Mouse (Mus musculus) limb, embryonic 13.5 days (tissue): ENCODE measurements at regions not wholly inside any gene's neighbourhood (a gene's known extent, or its start where the extent isn't known, plus 50 kb on each side); places are given as distances from the start of the nearest gene placed in this dataset.

Experiments
- ATAC-seq: fragments of 200-750 bp; cut with Nextera tagmentation; 2 replicates; pipeline ENCODE4 v1.8.0; 2017; ENCODE audit warnings: low read depth, moderate number of reproducible peaks, moderate TSS enrichment; ENCODE audit not compliant: low FRiP score
- H3K27ac ChIP-seq: fragments of 300-500 bp; sonication (generic); 2 replicates; pipeline ENCODE4 v1.5.1; 2015; ENCODE audit warnings: inconsistent platforms, mild to moderate bottlenecking, moderate library complexity
- H3K27me3 ChIP-seq: fragments of 300-500 bp; sonication (generic); 2 replicates; pipeline ENCODE4 v1.6.1; 2015; ENCODE audit warnings: mild to moderate bottlenecking, inconsistent platforms
- H3K36me3 ChIP-seq: fragments of 300-500 bp; sonication (generic); 2 replicates; pipeline ENCODE4 v1.6.1; 2015; ENCODE audit warnings: inconsistent platforms, mild to moderate bottlenecking, moderate library complexity
- H3K4me1 ChIP-seq: fragments of 300-500 bp; sonication (generic); 2 replicates; pipeline ENCODE4 v1.6.1; 2015; ENCODE audit warnings: inconsistent platforms
- H3K4me2 ChIP-seq: fragments of 300-500 bp; sonication (generic); replicated peaks from 2 replicates; pipeline ENCODE4 v1.6.1; 2015; ENCODE audit warnings: inconsistent platforms, mild to moderate bottlenecking, moderate library complexity
- H3K4me3 ChIP-seq: fragments of 300-500 bp; sonication (generic); 2 replicates; pipeline ENCODE4 v1.5.1; 2015; ENCODE audit warnings: moderate library complexity, mild to moderate bottlenecking, inconsistent platforms
- H3K9ac ChIP-seq: fragments of 300-500 bp; sonication (generic); 2 replicates; pipeline ENCODE4 v1.6.1; 2015; ENCODE audit warnings: mild to moderate bottlenecking, inconsistent platforms
- H3K9me3 ChIP-seq: fragments of 300-500 bp; sonication (generic); 2 replicates; pipeline ENCODE4 v1.6.1; 2016; ENCODE audit warnings: inconsistent platforms
- WGBS: fragments of 180-500 bp; shearing (Covaris S2); methylation state at CpG from one replicate; pipeline ENCODE4 v1.1.7; 2015; 5-methylcytosine and 5-hydroxymethylcytosine counted together

DNA sequence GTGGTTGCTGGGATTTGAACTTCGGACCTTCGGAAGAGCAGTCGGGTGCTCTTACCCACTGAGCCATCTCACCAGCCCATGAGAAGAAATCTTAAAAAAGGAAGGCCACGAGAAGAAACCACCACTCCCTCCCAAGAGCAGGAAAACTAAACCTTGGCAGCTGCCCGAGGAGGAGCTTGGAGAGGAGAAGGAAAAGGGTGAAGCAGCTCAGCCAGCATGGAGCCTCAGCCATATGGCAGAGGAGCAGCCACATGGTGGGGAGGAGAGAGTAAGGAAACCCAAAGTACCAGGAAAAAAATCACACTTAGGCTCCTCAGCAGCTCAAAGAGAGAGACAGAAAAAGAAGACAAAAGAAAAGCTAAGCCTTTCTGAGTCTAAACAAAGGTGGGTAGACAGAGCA is 210.3 kb downstream of the Gm10260 start:
- Histone ChIP-seq H3K4me3 (no peak overlapping the region), H3K27me3 (no peaks in the 10 kb centered on the region), H3K36me3 (no peaks in the 10 kb centered on the region), H3K27ac (no peak overlapping the region), H3K4me2 (no peak overlapping the region), H3K9me3 (no peaks in the 10 kb centered on the region), H3K9ac (no peak overlapping the region), H3K4me1 (peaks cover 14% of the 10 kb centered on the region)
- ATAC-seq: no peak
- 88% methylated on average over 5 of the region's 5 CpGs for WGBS

DNA sequence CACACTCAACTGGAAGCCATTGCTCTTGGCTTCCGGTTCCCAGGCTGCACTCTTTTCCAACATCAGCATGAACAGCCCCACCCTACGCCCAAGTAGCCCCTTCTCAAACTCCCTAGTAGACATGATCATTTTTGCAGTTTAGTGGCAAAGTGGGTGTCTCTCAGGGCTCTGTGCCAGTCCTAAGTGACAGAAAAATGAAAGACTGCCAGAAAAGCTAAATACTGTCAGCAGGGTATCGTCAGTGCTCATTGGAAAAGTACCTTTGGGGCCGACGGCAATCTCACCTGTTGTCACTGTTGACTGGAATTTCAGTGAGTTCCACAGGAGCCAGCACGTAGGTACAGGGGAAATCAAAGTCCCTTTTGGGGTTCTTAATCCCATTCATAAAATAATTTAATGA is 211.0 kb downstream of the Gm10260 start:
- no peak overlapping the region for H3K4me2 ChIP-seq
- peak overlapping the region; percentile 58 for H3K27ac ChIP-seq
- peaks cover 14% of the 10 kb centered on the region for H3K4me1 ChIP-seq
- no peaks in the 10 kb centered on the region for H3K36me3 ChIP-seq
- no peak for ATAC-seq
- H3K4me3 ChIP-seq: no peak overlapping the region
- H3K9ac ChIP-seq: no peak overlapping the region
- WGBS: 90% methylated on average over 6 of the region's 6 CpGs
- no peaks in the 10 kb centered on the region for H3K9me3 ChIP-seq
- H3K27me3 ChIP-seq: no peaks in the 10 kb centered on the region

DNA sequence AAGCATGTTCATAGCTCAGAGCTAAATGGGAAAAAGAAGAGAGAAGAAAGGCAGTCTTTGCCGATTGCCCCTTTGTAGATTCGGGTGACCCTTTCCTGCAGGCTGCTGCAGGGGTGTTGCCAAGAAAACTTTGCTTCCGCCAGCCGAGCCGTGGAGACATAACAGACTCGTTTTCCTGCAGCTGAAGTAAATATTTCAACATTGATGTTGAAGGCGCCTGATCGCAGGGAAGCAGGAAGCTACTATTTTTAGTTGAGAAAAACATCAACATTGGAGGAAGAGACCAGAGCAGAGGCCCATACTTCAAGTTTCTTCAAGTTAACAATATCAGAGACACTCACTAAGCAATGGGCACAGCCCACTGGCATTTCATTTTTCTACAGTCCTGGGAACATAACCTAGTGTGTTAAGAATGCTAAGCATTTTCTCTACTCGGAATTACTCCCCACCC is 211.9 kb downstream of the Gm10260 start:
- ATAC-seq: no peak
- Histone ChIP-seq H3K4me2 (no peak overlapping the region), H3K27me3 (no peaks in the 10 kb centered on the region), H3K9me3 (no peaks in the 10 kb centered on the region), H3K4me1 (peaks cover 14% of the 10 kb centered on the region), H3K4me3 (no peak overlapping the region), H3K36me3 (no peaks in the 10 kb centered on the region), H3K9ac (no peak overlapping the region), H3K27ac (peak overlapping the region; percentile 58; the same call in 1 of the 2 replicates)
- 32% methylated on average over 9 of the region's 9 CpGs for WGBS

DNA sequence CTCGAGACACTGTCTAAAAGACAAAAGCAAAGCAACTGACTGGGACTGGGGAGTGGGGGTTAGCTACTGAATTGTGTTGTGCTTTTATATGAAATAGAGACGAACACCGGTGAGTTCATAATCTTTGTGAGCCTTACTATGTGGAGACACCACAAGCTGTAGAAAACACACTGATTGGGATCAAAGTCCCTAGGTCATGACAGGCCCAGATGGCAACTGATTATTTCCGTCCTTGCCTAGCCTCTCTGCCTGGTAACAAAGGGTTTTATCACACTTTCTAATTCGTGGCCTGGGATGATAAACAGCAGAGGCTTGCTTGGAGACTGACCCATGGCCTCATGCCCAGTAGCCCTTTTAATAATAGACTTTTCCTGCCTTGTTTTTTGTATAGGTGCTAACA is 213.5 kb downstream of the Gm10260 start:
- Histone ChIP-seq H3K9me3 (no peaks in the 10 kb centered on the region), H3K27ac (no peak overlapping the region), H3K4me3 (no peak overlapping the region), H3K4me2 (no peak overlapping the region), H3K4me1 (peaks cover 14% of the 10 kb centered on the region), H3K36me3 (no peaks in the 10 kb centered on the region), H3K9ac (no peak overlapping the region), H3K27me3 (no peaks in the 10 kb centered on the region)
- no peak for ATAC-seq
- WGBS: 60% methylated on average over 5 of the region's 5 CpGs

DNA sequence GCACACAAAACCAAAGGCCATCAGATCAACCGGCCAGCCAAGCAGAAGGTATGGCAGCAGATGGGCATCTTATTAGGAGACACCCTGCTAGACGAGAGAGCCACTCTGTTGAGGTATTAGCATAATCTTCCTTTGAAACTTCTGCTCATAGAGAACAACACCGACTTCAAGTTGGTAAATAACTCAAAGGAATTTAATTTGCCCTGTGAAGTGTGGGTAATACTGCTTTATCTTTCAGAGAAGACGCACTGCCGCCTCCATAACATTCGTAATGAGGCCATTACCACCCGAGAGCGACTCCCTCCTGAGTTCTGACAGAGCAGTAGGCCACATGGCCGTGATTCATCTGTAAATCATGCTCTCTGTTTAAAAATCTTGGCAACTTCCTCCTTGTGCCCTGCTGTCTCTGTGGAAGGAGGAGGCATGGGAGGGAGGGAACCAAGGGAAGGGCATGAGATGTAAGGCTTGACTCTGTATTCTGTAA is 214.4 kb downstream of the Gm10260 start:
- Histone ChIP-seq H3K4me3 (no peak overlapping the region), H3K4me1 (peaks cover 14% of the 10 kb centered on the region), H3K9me3 (no peaks in the 10 kb centered on the region), H3K36me3 (no peaks in the 10 kb centered on the region), H3K4me2 (no peak overlapping the region), H3K27ac (no peak overlapping the region), H3K27me3 (no peaks in the 10 kb centered on the region), H3K9ac (no peak overlapping the region)
- no peak for ATAC-seq
- WGBS: 50% methylated on average over 9 of the region's 9 CpGs

DNA sequence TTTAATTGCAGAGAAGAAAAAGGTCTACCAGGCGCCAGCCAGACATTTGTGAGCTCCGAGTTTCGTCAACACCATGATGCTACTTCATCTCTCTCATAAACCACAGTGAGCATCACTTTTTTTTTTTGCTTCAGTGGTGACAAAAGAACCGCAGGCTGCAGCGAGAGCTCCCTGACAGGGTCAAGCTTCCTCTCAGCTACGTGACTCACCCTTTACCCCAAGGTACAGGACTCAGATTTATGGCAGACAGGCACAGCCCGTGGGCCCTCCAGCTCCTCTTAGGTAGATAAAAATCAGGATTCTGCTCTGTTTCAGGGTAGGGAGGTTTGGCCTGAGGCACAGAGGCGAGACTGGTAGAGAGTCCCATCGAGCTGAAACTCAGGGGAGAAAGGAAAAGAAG is 220.7 kb downstream of the Gm10260 start:
- no peak overlapping the region for H3K9ac ChIP-seq
- no peaks in the 10 kb centered on the region for H3K36me3 ChIP-seq
- ATAC-seq: no peak
- no peak overlapping the region for H3K4me3 ChIP-seq
- no peaks in the 10 kb centered on the region for H3K27me3 ChIP-seq
- 52% methylated on average over 9 of the region's 9 CpGs for whole genome bisulfite sequencing
- no peak overlapping the region for H3K4me2 ChIP-seq
- no peak overlapping the region for H3K27ac ChIP-seq
- no peaks in the 10 kb centered on the region for H3K9me3 ChIP-seq
- peaks cover 4% of the 10 kb centered on the region; the same call in 1 of the 2 replicates for H3K4me1 ChIP-seq

DNA sequence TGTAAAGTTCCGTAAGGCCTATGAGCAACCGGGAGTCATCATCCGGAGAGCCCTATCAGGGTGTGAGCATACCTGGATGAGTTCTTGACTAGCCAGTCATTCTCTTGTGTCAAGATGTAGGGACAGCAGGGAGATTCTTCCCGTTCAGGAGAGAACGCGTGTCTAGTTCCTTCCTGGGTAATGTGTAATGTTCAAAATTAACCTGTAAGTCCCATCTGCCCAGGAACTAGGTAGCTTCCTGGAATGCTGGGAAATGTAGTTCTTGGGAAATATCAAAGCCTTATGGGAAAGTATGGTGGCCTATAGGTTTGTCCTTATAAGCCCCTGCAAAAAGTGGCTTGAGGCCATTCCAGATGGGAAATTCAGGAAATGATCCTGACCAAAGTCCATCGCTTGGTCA is 222.0 kb downstream of the Gm10260 start:
- WGBS: 90% methylated on average over 7 of the region's 7 CpGs
- Histone ChIP-seq H3K9ac (no peak overlapping the region), H3K27me3 (no peaks in the 10 kb centered on the region), H3K4me2 (no peak overlapping the region), H3K27ac (no peak overlapping the region), H3K9me3 (no peaks in the 10 kb centered on the region), H3K4me3 (no peak overlapping the region), H3K36me3 (no peaks in the 10 kb centered on the region), H3K4me1 (peaks cover 13% of the 10 kb centered on the region)
- no peak for ATAC-seq

DNA sequence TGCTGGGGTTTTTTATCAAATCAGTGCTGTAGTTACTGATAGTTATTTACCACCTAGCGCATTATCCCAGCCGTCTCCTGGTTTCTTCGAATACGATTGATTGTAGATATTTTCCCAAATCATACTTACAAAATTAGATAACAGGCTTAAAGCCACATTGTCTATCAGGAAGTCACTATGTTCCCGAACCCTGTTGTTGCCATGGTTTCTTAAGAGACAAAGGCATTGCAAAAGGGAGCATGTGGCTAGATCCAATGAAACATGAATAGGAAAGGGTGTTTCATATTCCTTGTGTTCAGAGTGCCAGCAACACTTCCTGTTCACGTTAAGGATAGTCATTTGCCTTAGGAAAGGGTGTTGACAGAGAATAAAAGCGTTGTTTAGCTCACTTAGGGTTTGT is 222.7 kb downstream of the Gm10260 start:
- Histone ChIP-seq H3K9ac (no peak overlapping the region), H3K9me3 (no peaks in the 10 kb centered on the region), H3K4me2 (no peak overlapping the region), H3K4me1 (peaks cover 13% of the 10 kb centered on the region), H3K27ac (no peak overlapping the region), H3K27me3 (no peaks in the 10 kb centered on the region), H3K36me3 (no peaks in the 10 kb centered on the region), H3K4me3 (no peak overlapping the region)
- ATAC-seq: no peak
- 76% methylated on average over 7 of the region's 7 CpGs for WGBS

DNA sequence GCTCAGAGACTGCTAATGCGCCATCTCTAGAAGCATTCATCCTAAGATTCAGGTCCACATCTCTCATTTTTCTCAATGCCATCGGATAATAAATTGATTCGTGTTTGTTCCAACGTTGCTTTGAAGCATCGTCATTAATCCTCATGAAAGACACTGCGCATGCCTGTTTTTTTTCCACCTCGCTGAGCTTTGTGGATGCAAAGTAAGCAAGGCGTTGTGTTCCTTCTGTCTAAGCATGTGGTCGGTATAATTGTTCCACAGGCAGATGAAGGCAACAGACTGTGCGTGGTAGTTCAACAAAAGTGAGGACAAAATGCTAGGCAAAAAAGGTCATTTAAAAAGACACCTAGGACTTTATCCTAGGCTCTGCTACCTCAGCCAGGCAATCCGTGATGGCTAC is 223.2 kb downstream of the Gm10260 start:
- H3K4me1 ChIP-seq: peaks cover 13% of the 10 kb centered on the region
- WGBS: 83% methylated on average over 11 of the region's 11 CpGs
- ATAC-seq: no peak
- H3K9ac ChIP-seq: no peak overlapping the region
- H3K27me3 ChIP-seq: no peaks in the 10 kb centered on the region
- no peaks in the 10 kb centered on the region for H3K9me3 ChIP-seq
- no peak overlapping the region for H3K27ac ChIP-seq
- no peaks in the 10 kb centered on the region for H3K36me3 ChIP-seq
- no peak overlapping the region for H3K4me2 ChIP-seq
- H3K4me3 ChIP-seq: no peak overlapping the region

DNA sequence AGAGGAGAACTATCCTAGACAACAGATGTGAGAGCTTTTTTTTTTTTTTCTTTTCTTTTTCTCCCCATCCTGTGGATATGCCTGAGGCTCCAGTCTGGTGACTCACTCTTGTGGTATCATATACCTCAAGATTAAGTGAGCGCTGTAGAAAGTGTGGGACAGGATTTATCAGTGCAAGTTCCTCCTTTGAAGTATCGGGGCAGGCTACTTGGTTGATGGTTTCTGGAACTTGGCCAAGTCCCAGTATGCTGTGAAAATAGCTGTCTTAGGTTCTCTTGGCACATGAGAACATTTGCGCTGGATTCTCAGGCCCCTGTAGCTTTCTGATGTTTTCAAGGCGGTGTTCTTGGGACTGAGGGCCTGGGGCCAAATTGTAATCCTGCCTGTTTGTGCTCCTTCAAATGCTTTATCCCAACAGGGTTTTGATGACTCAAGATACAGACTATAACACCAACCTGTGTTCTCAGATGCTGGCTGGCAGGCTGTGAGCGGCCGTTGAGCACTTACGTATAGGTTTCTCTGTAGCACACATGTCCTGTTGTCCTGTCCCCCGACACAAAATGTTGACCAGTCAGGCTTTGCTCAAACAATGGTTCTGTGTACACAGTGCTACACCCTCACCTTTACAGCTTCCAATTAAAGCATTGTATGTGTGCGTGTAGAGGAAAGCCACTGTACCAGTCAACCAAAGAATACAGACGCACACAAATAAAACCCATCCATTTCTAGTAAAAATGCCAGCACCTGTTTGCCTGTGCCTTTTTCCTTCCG is 226.4 kb downstream of the Gm10260 start:
- peak; percentile 71 for ATAC-seq
- Histone ChIP-seq H3K4me1 (peaks cover 22% of the 10 kb centered on the region), H3K27me3 (no peaks in the 10 kb centered on the region), H3K27ac (no peak overlapping the region), H3K4me3 (no peak overlapping the region), H3K9me3 (no peaks in the 10 kb centered on the region), H3K9ac (no peak overlapping the region), H3K36me3 (no peaks in the 10 kb centered on the region), H3K4me2 (no peak overlapping the region)
- WGBS: 42% methylated on average over 11 of the region's 11 CpGs

DNA sequence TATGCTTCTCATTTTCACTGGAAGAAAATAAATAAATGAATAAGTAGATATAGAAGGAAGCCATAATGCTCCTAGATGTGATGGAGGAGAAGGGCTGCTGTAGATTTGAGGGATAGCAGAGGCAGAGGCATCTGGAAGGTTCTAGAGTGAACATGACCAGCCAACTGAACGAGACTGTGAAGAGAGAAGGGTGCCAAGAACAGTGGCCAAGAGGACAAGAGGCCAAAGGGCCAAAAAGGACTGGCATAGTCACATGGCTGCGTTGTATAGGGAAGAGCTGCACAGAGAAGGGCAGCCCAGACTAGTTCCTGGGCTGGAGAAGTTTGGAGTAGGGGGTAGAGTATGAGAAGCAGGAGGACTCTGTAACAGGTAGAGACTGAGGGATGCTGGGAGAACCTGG is 229.3 kb downstream of the Gm10260 start:
- H3K4me1 ChIP-seq: peaks cover 22% of the 10 kb centered on the region
- no peaks in the 10 kb centered on the region for H3K9me3 ChIP-seq
- no peak for ATAC-seq
- H3K27ac ChIP-seq: no peak overlapping the region
- WGBS: 82% methylated on average over 2 of the region's 2 CpGs
- no peak overlapping the region for H3K9ac ChIP-seq
- H3K4me2 ChIP-seq: no peak overlapping the region
- no peaks in the 10 kb centered on the region for H3K27me3 ChIP-seq
- no peaks in the 10 kb centered on the region for H3K36me3 ChIP-seq
- no peak overlapping the region for H3K4me3 ChIP-seq

DNA sequence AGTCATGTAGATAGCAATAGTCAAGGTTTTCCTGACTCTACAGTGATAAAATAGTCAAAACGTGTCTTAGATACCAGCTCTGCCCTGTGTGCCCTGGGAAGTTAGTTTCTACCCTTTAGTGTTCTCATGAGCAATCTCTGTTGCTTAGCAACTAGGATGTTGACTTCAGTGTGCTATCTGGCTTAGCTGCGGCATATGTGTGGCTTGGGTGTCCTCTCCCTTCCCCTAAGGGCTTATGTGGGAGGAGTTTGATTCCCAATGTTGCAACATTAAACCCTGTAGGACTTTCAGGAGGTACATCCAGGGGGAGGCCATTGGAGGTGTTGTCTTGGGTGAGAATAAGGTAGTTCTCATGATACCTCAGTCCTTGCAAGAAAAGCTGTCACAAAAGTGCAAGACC is 229.9 kb downstream of the Gm10260 start:
- H3K36me3 ChIP-seq: no peaks in the 10 kb centered on the region
- no peak overlapping the region; the same call in 1 of the 2 replicates for H3K27ac ChIP-seq
- 44% methylated on average over 2 of the region's 2 CpGs for WGBS
- H3K27me3 ChIP-seq: no peaks in the 10 kb centered on the region
- peaks cover 22% of the 10 kb centered on the region for H3K4me1 ChIP-seq
- no peak overlapping the region for H3K4me3 ChIP-seq
- no peak overlapping the region for H3K4me2 ChIP-seq
- no peak overlapping the region for H3K9ac ChIP-seq
- no peaks in the 10 kb centered on the region for H3K9me3 ChIP-seq
- ATAC-seq: no peak

DNA sequence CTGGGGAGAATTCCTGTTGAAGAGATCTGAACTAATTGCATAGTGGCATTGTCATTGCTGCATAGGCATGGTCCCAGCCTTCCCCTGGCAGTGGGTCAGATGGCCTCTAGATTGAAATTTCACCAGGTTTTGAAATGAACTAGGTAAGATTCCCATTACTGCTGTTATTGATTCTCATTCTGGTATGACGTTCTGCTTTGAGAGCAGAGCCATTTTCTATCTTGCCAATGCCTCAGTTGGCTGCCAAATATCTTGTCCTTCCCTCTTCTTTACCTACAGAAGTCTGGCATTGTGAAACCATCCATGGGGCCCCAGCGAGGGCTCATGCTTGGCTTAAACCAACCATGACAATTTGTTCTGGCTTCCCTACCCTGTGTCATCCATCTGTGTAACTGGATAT is 232.5 kb downstream of the Gm10260 start:
- no peak overlapping the region for H3K4me2 ChIP-seq
- H3K4me3 ChIP-seq: no peak overlapping the region
- no peaks in the 10 kb centered on the region for H3K36me3 ChIP-seq
- no peak for ATAC-seq
- 88% methylated on average over 2 of the region's 2 CpGs for WGBS
- H3K9me3 ChIP-seq: no peaks in the 10 kb centered on the region
- peaks cover 28% of the 10 kb centered on the region for H3K4me1 ChIP-seq
- no peak overlapping the region for H3K9ac ChIP-seq
- no peaks in the 10 kb centered on the region for H3K27me3 ChIP-seq
- H3K27ac ChIP-seq: no peak overlapping the region
